Mouse (Mus musculus) inflammation-experienced regulatory T-cells, adult 6 months (primary cell): Measurements from ENCODE around the gene Fyb. TPM values are rescaled to one million over a fixed set of nuclear protein-coding genes. Genes with fewer than 3 reads are reported as not detected.

Source experiments
- ATAC-seq: one replicate; pipeline ENCODE4 v1.8.0; 2017
- polyA plus RNA-seq, 3 experiments: library from polyadenylated mRNA; unstranded; fragments of 100-300 nt; shearing (Covaris generic); gene quantifications; one replicate each; pipeline ENCODE4 v1.2.1; 2017

Fyb gene
- polyA plus RNA-seq, result 100 to 1,000 TPM; 539 to 808 (median 732) TPM

- ATAC-seq, result peak; percentile 48
These were observed at the start of gene Fyb for GRCm38 (mm10) chr15:6522653-6523167. Gene Fyb, plus strand, starts transcription at chr15:6522853.

GRCm38 (mm10) chr15:6483561-6483960, 39.1 kb upstream of the Fyb start:
- ATAC-seq, result no peak

- no peak for ATAC-seq
These were observed 30.3 kb upstream of the Fyb start for GRCm38 (mm10) chr15:6492386-6492785.

- ATAC-seq, result no peak
These were observed 24.1 kb upstream of the Fyb start for GRCm38 (mm10) chr15:6498396-6499070.

GRCm38 (mm10) chr15:6500787-6501186, 21.9 kb upstream of the Fyb start:
- peak; percentile 35 for ATAC-seq

GRCm38 (mm10) chr15:6517525-6517924, 5.1 kb upstream of the Fyb start:
- no peak for ATAC-seq

- peak; percentile 75 for ATAC-seq
These were observed 3.0 kb upstream of the Fyb start for GRCm38 (mm10) chr15:6519417-6520255.

GRCm38 (mm10) chr15:6520505-6521155, 2.0 kb upstream of the Fyb start:
- no peak for ATAC-seq

GRCm38 (mm10) chr15:6524801-6525200, 2.1 kb downstream of the Fyb start:
- ATAC-seq, result no peak

- ATAC-seq, result peak; percentile 82
These were observed 2.7 kb downstream of the Fyb start for GRCm38 (mm10) chr15:6525386-6525785.

- no peak for ATAC-seq
These were observed 11.2 kb downstream of the Fyb start for GRCm38 (mm10) chr15:6533858-6534343.

GRCm38 (mm10) chr15:6534592-6534991, 11.9 kb downstream of the Fyb start:
- ATAC-seq, result no peak

GRCm38 (mm10) chr15:6539639-6540338, 17.1 kb downstream of the Fyb start:
- ATAC-seq, result no peak

- peak; percentile 94 for ATAC-seq
These were observed 26.3 kb downstream of the Fyb start for GRCm38 (mm10) chr15:6548911-6549310.

GRCm38 (mm10) chr15:6551875-6552274, 29.2 kb downstream of the Fyb start:
- ATAC-seq, result no peak

- ATAC-seq, result peak; percentile 96
These were observed 32.1 kb downstream of the Fyb start for GRCm38 (mm10) chr15:6554742-6555141.

- ATAC-seq, result no peak
These were observed 32.9 kb downstream of the Fyb start for GRCm38 (mm10) chr15:6555536-6555935.

- no peak for ATAC-seq
These were observed 33.6 kb downstream of the Fyb start for GRCm38 (mm10) chr15:6556272-6556671.

GRCm38 (mm10) chr15:6556911-6557310, 34.3 kb downstream of the Fyb start:
- ATAC-seq, result no peak

- no peak for ATAC-seq
These were observed 34.9 kb downstream of the Fyb start for GRCm38 (mm10) chr15:6557552-6557951.

- ATAC-seq, result no peak
These were observed 36.5 kb downstream of the Fyb start for GRCm38 (mm10) chr15:6559188-6559587.

GRCm38 (mm10) chr15:6560696-6561095, 38.0 kb downstream of the Fyb start:
- no peak for ATAC-seq
